Comparison of ENCODE assay signal across 8 mouse cellular contexts in genomic region chr12:91589542-91589846, GRCm38 (mm10). TPM values are rescaled to one million over a fixed set of nuclear protein-coding genes. Genes with fewer than 3 reads are reported as not detected.
DNase-seq lines count a peak whose midpoint lies in the region; ATAC-seq and TF ChIP-seq lines count a peak whose summit lies in the region.

No protein-coding gene starts in this region.

- H3K27ac ChIP-seq in left cerebral cortex, adult 2 months: peak overlapping the region; percentile 96
- H3K27ac ChIP-seq in embryonic facial prominence, embryonic 11.5 days (replicated peaks; ENCODE audit: low read depth, low read length): peak overlapping the region; percentile 100
- peak overlapping the region; percentile 100 for H3K27ac ChIP-seq in intestine, embryonic 14.5 days (ENCODE audit: low read depth)
- peak overlapping the region; percentile 99 for H3K27ac ChIP-seq in neural tube, embryonic 12.5 days

- no peak for TF ChIP-seq CTCF in left cerebral cortex, adult 2 months (IDR thresholded peaks at IDR 0.05)

- peak overlapping the region; percentile 100 for H3K9ac ChIP-seq in embryonic facial prominence, embryonic 11.5 days (replicated peaks; ENCODE audit: low read length)
- peak overlapping the region; percentile 100 for H3K9ac ChIP-seq in intestine, embryonic 14.5 days (ENCODE audit: low read length)
- H3K9ac ChIP-seq in neural tube, embryonic 12.5 days: peak overlapping the region; percentile 100

- peak overlapping the region; percentile 67 for H3K4me3 ChIP-seq in left cerebral cortex, adult 2 months
- peak overlapping the region; percentile 96 for H3K4me3 ChIP-seq in embryonic facial prominence, embryonic 11.5 days (ENCODE audit: low read depth, low read length)
- peak overlapping the region; percentile 85 for H3K4me3 ChIP-seq in intestine, embryonic 14.5 days (ENCODE audit: low read depth, low read length)
- H3K4me3 ChIP-seq in neural tube, embryonic 12.5 days: peak overlapping the region; percentile 97

- intact Hi-C loops in left cerebral cortex, adult 2 months (cut with DNase I): no loop called here

- no peaks in the 10 kb centered on the region for H3K9me3 ChIP-seq in embryonic facial prominence, embryonic 11.5 days (replicated peaks; ENCODE audit: control insufficient read depth, low read length)
- H3K9me3 ChIP-seq in intestine, embryonic 14.5 days (ENCODE audit: control insufficient read depth, low read length): no peaks in the 10 kb centered on the region
- no peaks in the 10 kb centered on the region for H3K9me3 ChIP-seq in neural tube, embryonic 12.5 days

- DNase-seq in left cerebral cortex, adult 2 months (ENCODE audit: extremely low spot score in 1 of 2, low spot score in 2 of 2): no peak
- DNase-seq in left cerebral cortex, adult 8-10 months (ENCODE audit: low spot score in 2 of 2): no peak
- no peak for DNase-seq in embryonic facial prominence, embryonic 11.5 days (ENCODE audit: low spot score)
- no peak for DNase-seq in intestine, embryonic 14.5 days (ENCODE audit: low spot score)
- no peak for DNase-seq in right cerebral cortex, adult 18-20 months
- DNase-seq in right cerebral cortex, postnatal 14 days: no peak

- WGBS in embryonic facial prominence, embryonic 11.5 days: 0% methylated on average over 11 of the region's 11 CpGs
- under 1% methylated on average over 11 of the region's 11 CpGs for WGBS in intestine, embryonic 14.5 days
- WGBS in neural tube, embryonic 12.5 days: under 1% methylated on average over 11 of the region's 11 CpGs

- H3K27me3 ChIP-seq in embryonic facial prominence, embryonic 11.5 days (ENCODE audit: control insufficient read depth, insufficient read depth, low read length): no peaks in the 10 kb centered on the region
- H3K27me3 ChIP-seq in intestine, embryonic 14.5 days (replicated peaks; ENCODE audit: control insufficient read depth, insufficient read depth, low read length): no peaks in the 10 kb centered on the region
- H3K27me3 ChIP-seq in neural tube, embryonic 12.5 days (replicated peaks): no peaks in the 10 kb centered on the region

- no peak for ATAC-seq in embryonic facial prominence, embryonic 11.5 days (replicated peaks; ENCODE audit: insufficient number of reproducible peaks, low FRiP score, low TSS enrichment, low read depth)
- no peak for ATAC-seq in intestine, embryonic 14.5 days (replicated peaks; ENCODE audit: low FRiP score, low TSS enrichment, low read depth)
- no peak for ATAC-seq in neural tube, embryonic 12.5 days (ENCODE audit: low FRiP score, low read depth)
- no peak for ATAC-seq in granulocyte monocyte progenitor cell, adult 5-6 weeks (replicated peaks; ENCODE audit: poor library complexity, severe bottlenecking)

- H3K36me3 ChIP-seq in embryonic facial prominence, embryonic 11.5 days (replicated peaks; ENCODE audit: control insufficient read depth, insufficient read depth, low read depth, low read length): peaks cover 5% of the 10 kb centered on the region
- H3K36me3 ChIP-seq in intestine, embryonic 14.5 days (ENCODE audit: control insufficient read depth, insufficient read depth, low read length): peaks cover 12% of the 10 kb centered on the region
- H3K36me3 ChIP-seq in neural tube, embryonic 12.5 days: peaks cover 13% of the 10 kb centered on the region

- H3K4me1 ChIP-seq in embryonic facial prominence, embryonic 11.5 days (ENCODE audit: control insufficient read depth, insufficient read depth, low read length): no peaks in the 10 kb centered on the region; the same call in 1 of the 2 replicates
- H3K4me1 ChIP-seq in intestine, embryonic 14.5 days (replicated peaks; ENCODE audit: control insufficient read depth, insufficient read depth, low read length): peaks cover 7% of the 10 kb centered on the region; the same call in 1 of the 2 replicates
- peaks cover 11% of the 10 kb centered on the region; the same call in 1 of the 2 replicates for H3K4me1 ChIP-seq in neural tube, embryonic 12.5 days

- H3K4me2 ChIP-seq in embryonic facial prominence, embryonic 11.5 days (ENCODE audit: low read depth, low read length): no peak overlapping the region; the same call in 1 of the 2 replicates
- H3K4me2 ChIP-seq in intestine, embryonic 14.5 days (ENCODE audit: low read length): peak overlapping the region; percentile 51; the same call in 1 of the 2 replicates
- peak overlapping the region; percentile 70 for H3K4me2 ChIP-seq in neural tube, embryonic 12.5 days (replicated peaks)

RNA-seq across cellular contexts. Expression of gene Gtf2a1, which starts 0.8 kb away (rescaled TPM):
- total RNA-seq in left cerebral cortex, adult 2 months (2021): 10 to 100 TPM; 46.4 to 50.8 TPM
- 10 to 100 TPM; 51.9 to 57.1 (median 53.2) TPM for total RNA-seq in left cerebral cortex, adult 8-10 months (2022)
- polyA plus RNA-seq in embryonic facial prominence, embryonic 11.5 days (2014; fragmentation: Nextera tagmentation; extraction: Ambion mirVana): 46.3 and 48.5 TPM in 2 replicates
- 30.9 and 33.6 TPM in 2 replicates for polyA plus RNA-seq in intestine, embryonic 14.5 days (2014; fragmentation: Nextera tagmentation; extraction: Ambion mirVana)
- polyA plus RNA-seq in neural tube, embryonic 12.5 days (2016; fragmentation: Nextera tagmentation; extraction: Ambion mirVana): 68.7 and 81.6 TPM in 2 replicates
- total RNA-seq in granulocyte monocyte progenitor cell, adult 5-6 weeks (2014; fragmentation: Nextera tagmentation): 26.0 and 36.6 TPM in 2 replicates
- 29.3 and 39.8 TPM in 2 replicates for total RNA-seq in granulocyte monocyte progenitor cell, adult 5-6 weeks (2017)
